Mouse (Mus musculus) cortical plate, adult 2 months (tissue): ENCODE measurements around the gene Mef2d. TPM values are rescaled to one million over a fixed set of nuclear protein-coding genes. Genes with fewer than 3 reads are reported as not detected.
A peak's percentile ranks its signal among the peaks of the same experiment; 100 is the strongest.

Experiments
- H3K27ac ChIP-seq: fragments of 200-500 bp; 2 replicates; pipeline ENCODE4 v1.5.1; 2012; ENCODE audit warnings: low read length, control low read depth, inconsistent platforms; ENCODE audit not compliant: insufficient read depth
- H3K4me1 ChIP-seq: fragments of 200-500 bp; 2 replicates; pipeline ENCODE4 v1.6.1; 2011; ENCODE audit warnings: low read length; ENCODE audit not compliant: control insufficient read depth, insufficient read depth
- H3K4me3 ChIP-seq: fragments of 200-500 bp; 2 replicates; pipeline ENCODE4 v1.5.1; 2011; ENCODE audit warnings: mild to moderate bottlenecking, low read length, control low read depth; ENCODE audit not compliant: insufficient read depth
- CTCF ChIP-seq: fragments of 200-500 bp; IDR thresholded peaks from 2 replicates; pipeline ENCODE4 v1.5.1; 2011; ENCODE audit warnings: mild to moderate bottlenecking, control low read depth, low read length; ENCODE audit not compliant: insufficient read depth; ENCODE audit errors: extremely low read depth
- POLR2A ChIP-seq: fragments of 200-500 bp; IDR thresholded peaks from 2 replicates; pipeline ENCODE4 v1.6.1; 2011; ENCODE audit warnings: mild to moderate bottlenecking, low read length, control low read depth; ENCODE audit not compliant: insufficient read depth; ENCODE audit errors: extremely low read depth
- polyA plus RNA-seq: library from polyadenylated mRNA; depleted of rRNA; stranded (reverse); fragments of >200 nt; gene quantifications from 2 replicates; pipeline ENCODE4 v1.2.3, GENCODE M21; 2012

The Mef2d gene
- polyA plus RNA-seq, 1 experiment: 131 TPM

GRCm38 (mm10) chr3:88120117-88120651, 22.0 kb upstream of the Mef2d start:
- no peak overlapping the region for H3K27ac ChIP-seq
- H3K4me1 ChIP-seq: no peaks in the 10 kb centered on the region
- H3K4me3 ChIP-seq: no peak overlapping the region
- no peak for TF ChIP-seq CTCF
- TF ChIP-seq POLR2A: no peak

DNA sequence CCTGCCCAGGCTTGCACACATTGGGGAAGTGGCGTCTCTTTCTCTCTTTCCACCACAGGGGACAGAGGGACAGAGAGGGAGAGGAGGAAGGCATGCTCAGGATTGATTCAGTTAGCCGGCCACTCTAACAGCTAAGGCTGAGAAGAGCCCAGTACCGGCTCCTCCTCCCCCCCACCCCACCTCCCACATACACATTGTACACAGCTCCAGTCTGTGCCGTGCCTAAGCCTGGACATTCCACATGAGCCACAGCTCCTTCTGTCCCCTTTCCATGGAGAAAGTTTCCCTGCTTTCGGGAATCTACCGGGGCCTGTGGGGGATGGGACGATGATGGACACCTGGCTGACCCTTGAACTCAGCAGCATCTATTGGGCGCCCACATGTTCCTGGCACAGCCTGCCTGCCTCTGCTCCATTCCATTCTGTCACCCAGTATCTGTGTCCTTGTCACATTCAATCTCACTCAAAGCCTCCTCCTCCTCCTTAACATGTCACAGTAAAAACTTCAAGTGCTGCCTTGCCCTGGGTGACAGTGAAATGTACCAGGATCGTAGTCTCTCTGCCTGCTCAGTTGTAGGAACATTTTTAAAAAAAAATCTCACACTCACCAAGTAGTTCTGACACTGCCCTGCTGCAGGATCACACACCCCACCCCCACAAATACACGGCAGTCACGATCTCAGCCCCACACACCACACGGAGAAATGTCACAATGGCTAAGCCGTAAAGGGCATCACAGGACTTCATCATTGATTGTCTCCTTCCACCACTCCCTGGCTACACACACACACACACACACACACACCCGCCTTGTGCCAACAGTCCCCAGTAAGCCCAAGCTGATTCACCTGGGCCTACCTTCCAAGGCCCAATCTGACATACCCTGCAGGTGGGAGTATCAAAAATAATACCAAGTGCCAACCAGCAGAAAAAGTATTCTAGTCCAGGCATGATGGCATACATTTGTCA, 20.7 kb upstream of the Mef2d start:
- no peak overlapping the region for H3K27ac ChIP-seq
- H3K4me3 ChIP-seq: no peak overlapping the region
- no peaks in the 10 kb centered on the region for H3K4me1 ChIP-seq
- TF ChIP-seq POLR2A: no peak

DNA sequence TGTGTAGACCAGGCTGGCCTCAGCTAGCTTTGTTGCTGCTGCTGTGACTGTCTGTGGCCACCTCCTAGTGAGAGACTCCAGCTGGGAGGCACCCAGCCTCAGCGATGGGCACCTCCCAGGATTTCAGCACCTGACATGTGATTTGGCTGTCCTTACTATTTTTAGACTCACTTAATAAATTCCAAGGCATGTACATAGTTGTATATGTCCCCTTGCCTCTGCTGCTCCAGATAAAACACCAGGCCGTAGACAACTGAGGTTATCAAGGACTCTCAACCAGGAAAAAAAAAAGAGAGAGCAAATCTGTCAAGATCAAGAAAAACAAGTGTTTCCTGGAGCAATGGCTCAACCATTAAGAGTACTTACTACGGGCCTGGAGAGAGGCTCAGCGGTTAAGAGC, 17.0 kb upstream of the Mef2d start:
- TF ChIP-seq CTCF: no peak
- no peak for TF ChIP-seq POLR2A
- no peak overlapping the region for H3K27ac ChIP-seq
- H3K4me3 ChIP-seq: no peak overlapping the region
- no peaks in the 10 kb centered on the region for H3K4me1 ChIP-seq

- no peaks in the 10 kb centered on the region for H3K4me1 ChIP-seq
- no peak overlapping the region for H3K4me3 ChIP-seq
- H3K27ac ChIP-seq: no peak overlapping the region
- no peak for TF ChIP-seq CTCF
- no peak for TF ChIP-seq POLR2A
Measured at GRCm38 (mm10) chr3:88126181-88126580, 16.0 kb upstream of the Mef2d start.

DNA sequence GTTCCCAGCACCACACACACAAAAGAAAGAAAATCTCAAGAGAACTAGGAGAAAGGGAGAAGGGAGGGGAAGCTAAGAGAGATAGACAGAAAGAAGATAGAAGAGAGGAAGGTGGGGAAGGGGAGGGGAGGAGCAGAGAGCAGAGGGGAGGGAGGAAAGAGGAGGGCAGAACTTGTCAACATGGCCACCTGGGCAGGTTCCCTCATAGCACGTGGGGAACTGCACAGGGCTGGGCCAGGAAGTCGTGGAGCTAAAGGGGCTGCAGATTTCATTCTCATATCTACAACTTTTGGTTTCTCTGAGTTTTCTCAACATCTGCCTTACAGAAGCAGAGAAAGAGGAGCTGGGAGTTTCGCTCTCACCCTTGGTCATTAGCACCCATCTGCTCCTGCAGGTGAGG, 14.5 kb upstream of the Mef2d start:
- Histone ChIP-seq H3K27ac (no peak overlapping the region), H3K4me1 (no peaks in the 10 kb centered on the region), H3K4me3 (no peak overlapping the region)
- no peak for TF ChIP-seq CTCF
- no peak for TF ChIP-seq POLR2A

DNA sequence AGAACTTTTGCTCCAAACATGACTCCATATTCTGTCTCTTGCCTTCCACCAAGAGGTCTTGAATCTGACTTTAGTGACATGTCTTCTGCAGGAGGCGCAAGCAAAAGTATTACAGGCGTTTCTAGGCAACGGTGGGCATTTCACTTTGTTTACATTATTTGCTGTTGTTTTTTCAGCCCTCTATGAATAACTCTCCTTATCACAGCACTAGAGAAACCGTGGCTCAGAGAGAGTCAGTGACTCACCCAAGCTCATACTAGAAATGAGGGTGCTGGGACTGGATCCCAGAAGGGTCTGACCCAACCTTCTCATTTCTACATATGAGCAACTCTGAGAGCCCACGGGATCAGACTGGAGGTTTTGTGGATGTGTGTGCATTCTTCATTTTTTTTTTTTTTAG, 14.1 kb upstream of the Mef2d start:
- Histone ChIP-seq H3K4me1 (no peaks in the 10 kb centered on the region), H3K4me3 (no peak overlapping the region), H3K27ac (no peak overlapping the region)
- TF ChIP-seq CTCF: no peak

GRCm38 (mm10) chr3:88129006-88129405, 13.2 kb upstream of the Mef2d start:
- H3K27ac ChIP-seq: no peak overlapping the region
- no peak overlapping the region for H3K4me3 ChIP-seq
- TF ChIP-seq CTCF (no peak), POLR2A (no peak)
- no peaks in the 10 kb centered on the region for H3K4me1 ChIP-seq

DNA sequence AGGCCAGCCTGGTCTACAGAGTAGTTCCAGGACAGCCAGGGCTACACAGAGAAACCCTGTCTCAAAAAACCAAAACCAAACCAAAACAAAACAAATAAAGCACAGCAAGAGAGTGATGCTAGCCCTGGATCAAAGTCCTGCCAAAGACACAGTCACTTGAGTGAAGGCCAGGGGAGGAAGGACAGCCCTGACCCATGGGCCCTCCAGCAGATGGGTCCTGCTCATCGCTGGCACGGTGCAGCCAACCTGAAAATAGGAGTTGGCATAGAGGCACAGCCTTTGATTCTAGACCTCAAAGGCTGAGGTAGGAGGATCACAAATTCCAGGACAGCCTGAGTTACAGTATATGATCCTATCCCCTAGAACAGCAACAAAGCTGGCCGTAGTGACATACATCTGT, 11.1 kb upstream of the Mef2d start:
- Histone ChIP-seq H3K4me1 (no peaks in the 10 kb centered on the region), H3K27ac (no peak overlapping the region), H3K4me3 (no peak overlapping the region)
- TF ChIP-seq CTCF: no peak
- no peak for TF ChIP-seq POLR2A

GRCm38 (mm10) chr3:88132492-88132891, 9.7 kb upstream of the Mef2d start:
- no peak overlapping the region for H3K4me3 ChIP-seq
- no peak overlapping the region for H3K27ac ChIP-seq

GRCm38 (mm10) chr3:88133187-88133771, 8.9 kb upstream of the Mef2d start:
- 0 out of 2 replicates have a peak, but pooled peaks have one; percentile 13 for TF ChIP-seq CTCF
- TF ChIP-seq POLR2A: no peak
- Histone ChIP-seq H3K27ac (no peak overlapping the region), H3K4me1 (peaks cover 2% of the 10 kb centered on the region; the same call in 1 of the 2 replicates), H3K4me3 (no peak overlapping the region)

More at GRCm38 (mm10) chr3:88132492-88132891, 9.7 kb upstream of the Mef2d start:
- TF ChIP-seq POLR2A (no peak), CTCF (no peak)
- peaks cover 2% of the 10 kb centered on the region; the same call in 1 of the 2 replicates for H3K4me1 ChIP-seq
